Mouse (Mus musculus) activated CD4-positive, CD25-positive, alpha-beta regulatory T cell, adult 4 months (primary cell): ENCODE results near the gene Knop1. TPM values are rescaled to one million over a fixed set of nuclear protein-coding genes. Genes with fewer than 3 reads are reported as not detected.

Experiments used
- ATAC-seq: one replicate; pipeline ENCODE4 v1.8.0; 2017
- polyA plus RNA-seq, 2 experiments: library from polyadenylated mRNA; unstranded; fragments of 100-300 nt; shearing (Covaris generic); gene quantifications; one replicate each; pipeline ENCODE4 v1.2.1; 2017

Gene Knop1
- polyA plus RNA-seq, result 10 to 100 TPM; 22.5 to 26.4 TPM

- peak; percentile 16 for ATAC-seq
These were observed at the start of gene Knop1 for GRCm38 (mm10) chr7:118855877-118856304. Gene Knop1, minus strand, starts transcription at chr7:118856254.

- ATAC-seq, result no peak
These were observed 48.5 kb upstream of the Knop1 start for GRCm38 (mm10) chr7:118904530-118904929.

- no peak for ATAC-seq
These were observed 47.8 kb upstream of the Knop1 start for GRCm38 (mm10) chr7:118903879-118904278.

- ATAC-seq, result no peak
These were observed 46.9 kb upstream of the Knop1 start for GRCm38 (mm10) chr7:118902944-118903343.

GRCm38 (mm10) chr7:118900090-118900489, 44.0 kb upstream of the Knop1 start:
- ATAC-seq, result no peak

GRCm38 (mm10) chr7:118898063-118898462, 42.0 kb upstream of the Knop1 start:
- no peak for ATAC-seq

- ATAC-seq, result no peak
These were observed 39.7 kb upstream of the Knop1 start for GRCm38 (mm10) chr7:118895469-118896450.

GRCm38 (mm10) chr7:118889046-118889680, 33.1 kb upstream of the Knop1 start:
- no peak for ATAC-seq

GRCm38 (mm10) chr7:118887303-118888055, 31.4 kb upstream of the Knop1 start:
- no peak for ATAC-seq

- ATAC-seq, result no peak
These were observed 28.9 kb upstream of the Knop1 start for GRCm38 (mm10) chr7:118884969-118885368.

GRCm38 (mm10) chr7:118883957-118884356, 27.9 kb upstream of the Knop1 start:
- no peak for ATAC-seq

GRCm38 (mm10) chr7:118879466-118880029, 23.5 kb upstream of the Knop1 start:
- no peak for ATAC-seq

- ATAC-seq, result no peak
These were observed 9.3 kb upstream of the Knop1 start for GRCm38 (mm10) chr7:118865362-118865761.

GRCm38 (mm10) chr7:118858640-118859039, 2.6 kb upstream of the Knop1 start:
- ATAC-seq, result no peak

- peak; percentile 99 for ATAC-seq
These were observed 730 bp downstream of the Knop1 start, which contains the start of gene Iqck for GRCm38 (mm10) chr7:118855171-118855876. Gene Iqck, plus strand, starts transcription at chr7:118855752.

- no peak for ATAC-seq
These were observed 1.4 kb downstream of the Knop1 start for GRCm38 (mm10) chr7:118854606-118855005.

- ATAC-seq, result no peak
These were observed 3.4 kb downstream of the Knop1 start for GRCm38 (mm10) chr7:118852611-118853010.

- no peak for ATAC-seq
These were observed 4.5 kb downstream of the Knop1 start for GRCm38 (mm10) chr7:118851571-118851970.

- ATAC-seq, result no peak
These were observed 5.3 kb downstream of the Knop1 start for GRCm38 (mm10) chr7:118850676-118851290.

- no peak for ATAC-seq
These were observed 6.4 kb downstream of the Knop1 start for GRCm38 (mm10) chr7:118849543-118850250.

- no peak for ATAC-seq
These were observed 7.3 kb downstream of the Knop1 start for GRCm38 (mm10) chr7:118848796-118849195.
